Mouse (Mus musculus): ENCODE measurements around the gene Gnb1.
"Not testable (repeated sequence)": the region's sequence is repeated elsewhere in the genome, so short reads cannot be mapped to it uniquely, and the experiment has no call there.

Gene Gnb1

DNA sequence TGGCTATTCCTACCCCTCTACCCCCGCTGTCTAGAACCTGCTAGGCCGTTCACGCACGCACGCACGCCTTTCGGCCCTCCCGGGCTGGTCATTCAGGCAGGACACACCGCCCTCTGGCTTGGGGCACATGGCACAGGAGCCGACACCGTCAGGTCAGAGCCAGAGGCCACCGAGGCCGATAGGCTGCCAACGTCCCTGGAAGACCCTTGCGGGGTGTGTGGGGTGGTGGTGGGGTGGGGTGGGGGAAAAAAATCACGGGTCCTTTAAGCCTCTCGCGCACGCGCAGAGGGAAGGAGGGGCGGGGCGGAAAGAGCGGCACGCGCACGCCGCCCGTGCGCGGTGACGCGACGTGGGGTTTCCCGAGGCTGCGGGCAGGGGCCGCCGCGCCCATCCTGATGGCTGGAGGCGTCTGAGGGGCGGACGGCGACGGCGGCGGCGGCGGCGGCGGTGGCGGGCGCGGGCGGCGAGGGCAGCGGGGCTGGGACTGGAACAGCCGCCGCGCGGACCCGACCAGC lies at the start of gene Gnb1:
Gnb1 (plus strand) TSS at position 372 of the 515 bp plus-strand sequence.
- DNase-seq: peak; percentile 96

DNA sequence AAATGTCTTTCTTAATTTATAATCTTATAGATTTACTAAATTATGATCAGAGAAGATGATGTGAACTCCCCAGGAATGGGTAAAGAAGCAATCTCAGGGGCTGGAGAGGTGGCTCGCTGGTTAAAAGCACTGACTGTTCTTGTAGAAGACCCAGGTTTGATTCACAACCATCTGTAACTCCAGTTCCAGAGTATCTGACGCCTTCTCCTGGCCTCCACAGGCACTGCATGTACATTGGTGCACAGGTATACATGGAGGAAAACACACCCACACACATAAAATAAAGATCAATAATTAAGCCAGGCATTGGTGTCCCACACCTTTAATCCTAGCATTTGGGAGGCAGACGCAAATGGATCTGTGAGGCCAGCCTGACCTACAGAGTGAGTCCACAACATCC lies 48.4 kb upstream of the Gnb1 start:
- no peak for DNase-seq

DNA sequence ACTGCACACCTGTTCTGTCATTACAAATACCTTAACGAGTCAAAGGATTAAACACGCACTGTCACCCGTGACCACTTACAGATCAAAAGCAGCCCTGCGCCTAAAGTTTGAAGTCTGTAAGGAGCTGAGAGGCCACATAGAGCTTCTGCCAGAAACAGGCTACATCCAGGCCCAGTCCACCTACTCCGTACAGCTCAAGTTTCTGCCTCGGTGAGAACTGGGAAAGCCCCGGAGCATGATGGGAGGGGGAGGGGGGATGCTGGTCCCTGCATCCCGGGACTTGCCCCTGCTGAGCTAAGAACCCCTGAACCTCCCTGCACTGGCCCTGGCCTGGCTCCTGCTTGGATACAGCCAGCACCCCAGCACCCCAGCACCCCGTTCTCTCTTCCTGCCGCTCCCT lies 39.6 kb upstream of the Gnb1 start:
- no peak for DNase-seq

DNA sequence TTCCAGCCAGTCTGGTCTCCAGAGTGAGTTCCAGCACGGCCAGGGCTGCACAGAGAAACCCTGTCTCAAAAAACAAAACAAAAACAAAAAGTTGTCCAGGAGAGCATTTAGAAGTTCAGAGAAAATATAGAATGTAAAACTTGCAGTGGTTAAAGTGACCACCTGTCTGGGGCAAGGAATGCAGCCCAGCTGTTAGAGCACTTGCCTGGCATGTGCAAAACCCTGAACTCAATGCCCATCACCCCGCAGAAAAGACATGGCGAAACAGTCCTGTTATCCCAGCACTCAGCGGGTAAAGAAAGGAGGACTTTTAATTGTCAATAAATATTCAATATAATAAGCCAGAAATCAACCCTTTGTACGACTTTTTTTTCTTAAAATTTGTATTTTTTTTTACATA lies 32.6 kb upstream of the Gnb1 start:
- no peak for DNase-seq

DNA sequence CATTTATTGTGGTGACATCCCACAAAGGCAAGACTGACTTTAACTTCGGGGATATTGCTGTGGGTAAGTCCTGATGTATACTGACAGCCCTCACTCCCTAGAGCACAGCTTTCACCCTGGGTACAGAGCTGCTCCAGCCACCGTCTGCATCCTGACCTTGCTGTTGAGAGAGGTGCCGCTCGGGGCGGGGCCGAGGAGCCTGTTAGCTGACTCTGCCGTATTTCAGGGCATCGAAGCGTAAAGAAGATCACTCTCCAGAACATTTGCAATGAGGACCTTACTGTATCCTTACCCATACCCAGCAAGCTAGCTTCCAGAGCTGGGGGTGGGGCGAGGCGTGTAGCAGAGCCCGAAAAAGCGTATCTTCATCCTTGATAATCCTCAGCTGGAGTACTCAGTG lies 28.1 kb upstream of the Gnb1 start:
- DNase-seq: no peak

DNA sequence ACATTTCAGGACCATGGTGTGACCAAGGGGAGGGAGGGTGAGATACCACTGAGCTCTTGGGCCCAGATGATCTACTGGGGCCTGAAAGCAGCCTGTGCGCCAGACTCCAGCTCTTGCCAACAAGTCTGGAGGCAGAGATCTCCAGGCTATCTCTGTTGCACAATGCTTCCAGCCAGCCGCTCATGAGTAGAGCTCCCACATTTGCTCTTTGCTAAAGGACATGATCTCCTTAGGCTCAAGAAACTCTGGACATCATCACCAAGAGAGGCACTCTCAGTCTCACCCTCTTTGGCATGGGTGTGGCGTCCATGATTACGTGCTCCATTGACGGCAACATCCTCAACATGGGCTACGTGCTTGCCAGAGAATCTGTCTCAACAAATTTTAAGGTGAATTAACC lies 27.6 kb upstream of the Gnb1 start:
- no peak for DNase-seq

DNA sequence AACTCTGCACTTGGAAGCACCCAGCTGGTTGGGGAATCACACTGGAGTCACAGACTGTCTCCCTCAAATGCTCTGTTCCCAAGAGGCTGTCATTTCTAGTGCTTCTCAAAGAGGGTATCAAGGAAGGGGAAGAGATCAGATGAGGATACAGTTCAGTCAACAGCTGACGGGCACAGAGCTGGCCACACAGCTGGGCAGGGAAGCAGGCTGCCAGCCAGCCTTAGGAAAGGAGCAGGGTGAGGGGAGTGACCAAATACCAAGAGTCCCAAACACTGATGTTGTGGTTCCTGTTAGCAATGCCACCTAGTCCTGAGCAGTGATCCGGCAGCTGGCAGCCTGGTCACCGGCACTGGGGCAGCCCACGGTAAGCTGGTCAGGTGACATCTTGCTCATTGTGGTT lies 27.1 kb upstream of the Gnb1 start:
- DNase-seq: no peak

DNA sequence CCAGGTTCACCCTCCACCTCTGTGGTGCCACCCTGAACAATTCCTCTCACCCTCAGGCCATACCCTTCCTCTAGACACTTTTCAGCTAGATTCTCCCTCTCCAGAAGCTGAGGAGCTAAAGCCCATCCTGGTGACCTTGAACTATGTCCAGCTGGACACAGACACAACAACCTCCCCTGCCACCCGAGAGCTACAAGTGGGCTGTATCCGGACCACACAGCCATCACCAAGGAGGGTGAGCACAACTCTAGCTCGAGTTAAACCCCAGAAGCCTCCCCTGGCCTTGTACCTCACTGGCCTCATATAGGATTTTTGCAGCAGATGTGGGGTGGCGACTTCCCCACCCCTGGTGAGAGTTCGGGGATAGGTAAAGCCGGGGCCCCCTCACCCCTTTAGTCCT lies 25.6 kb upstream of the Gnb1 start:
- DNase-seq: no peak

DNA sequence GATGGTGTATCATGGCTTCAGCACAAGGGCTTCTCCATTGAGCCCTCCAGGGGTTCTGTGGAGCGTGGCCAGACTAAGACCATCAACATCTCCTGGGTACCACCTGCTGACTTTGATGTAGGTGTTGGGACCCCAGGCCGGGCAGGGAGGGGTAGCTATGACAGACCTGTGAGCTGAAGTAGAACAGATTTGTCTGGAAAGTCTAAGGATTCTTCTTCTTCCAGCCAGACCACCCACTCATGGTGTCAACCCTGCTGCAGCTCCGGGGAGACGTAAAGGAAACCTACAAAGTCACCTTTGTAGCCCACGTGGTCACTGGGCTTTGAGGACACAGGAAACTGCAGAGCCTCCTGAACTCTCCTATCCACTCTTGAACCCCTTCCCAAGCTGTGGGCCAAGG lies 25.1 kb upstream of the Gnb1 start:
- DNase-seq: no peak

DNA sequence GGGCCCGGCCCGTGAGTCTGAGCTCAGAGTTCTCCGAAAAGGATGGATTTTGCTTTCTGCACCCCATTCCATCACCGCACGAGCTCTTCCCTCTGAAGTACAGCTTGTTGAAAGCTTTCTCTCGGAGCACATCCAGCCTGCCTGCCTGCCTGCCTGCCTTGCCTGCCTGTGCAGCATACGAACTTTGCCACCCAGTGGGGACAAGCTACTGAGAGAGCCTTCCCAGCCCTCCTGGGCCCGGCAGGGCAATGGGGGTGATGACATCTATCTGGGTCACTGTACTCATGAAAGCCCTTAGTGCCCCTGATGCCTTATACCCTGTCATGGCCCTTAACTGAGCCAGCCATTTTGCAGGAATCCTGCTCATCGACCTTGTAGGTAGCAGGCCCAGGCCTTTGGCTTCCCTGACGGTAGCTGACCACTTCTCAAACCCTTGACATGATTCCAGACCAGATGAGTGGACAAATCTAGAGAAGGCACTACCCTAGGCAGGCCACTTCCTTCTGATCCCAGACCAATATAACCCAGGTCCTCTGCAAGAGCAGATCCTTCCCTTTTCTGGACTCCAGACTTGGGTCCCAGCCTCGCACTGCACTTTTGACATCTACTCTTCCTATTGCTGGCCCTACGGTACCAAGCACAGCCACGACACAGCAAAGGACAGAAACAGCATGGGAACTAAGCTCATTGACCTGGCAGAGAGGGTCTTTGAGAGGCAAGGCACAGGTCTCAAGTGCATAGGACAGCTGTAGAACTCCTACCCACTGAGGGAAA lies 23.7 kb upstream of the Gnb1 start:
- DNase-seq: no peak

DNA sequence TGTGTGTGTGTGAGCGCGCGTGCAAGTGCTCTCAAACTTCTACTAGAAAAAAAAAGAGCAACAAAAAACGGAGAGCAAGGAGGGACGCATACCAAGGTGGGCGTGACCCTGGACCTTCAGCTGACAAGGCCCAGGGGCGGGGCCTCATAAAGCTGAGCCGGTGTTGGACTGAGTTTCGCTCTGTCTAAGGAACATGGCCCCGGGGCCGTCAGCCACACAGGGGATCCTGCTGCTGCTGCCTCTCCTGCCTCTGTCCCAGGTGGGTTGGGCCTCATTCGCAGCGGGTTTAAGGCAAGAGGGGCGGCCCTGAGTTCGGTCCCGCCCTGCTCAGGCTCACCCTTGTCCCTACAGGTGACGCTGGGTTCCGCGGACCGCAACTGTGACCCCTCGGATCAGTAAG lies 22.2 kb upstream of the Gnb1 start, which contains the start of gene Tmem52:
Tmem52 (plus strand) TSS at position 163 of the 400 bp plus-strand sequence.
- DNase-seq: peak; percentile 70

DNA sequence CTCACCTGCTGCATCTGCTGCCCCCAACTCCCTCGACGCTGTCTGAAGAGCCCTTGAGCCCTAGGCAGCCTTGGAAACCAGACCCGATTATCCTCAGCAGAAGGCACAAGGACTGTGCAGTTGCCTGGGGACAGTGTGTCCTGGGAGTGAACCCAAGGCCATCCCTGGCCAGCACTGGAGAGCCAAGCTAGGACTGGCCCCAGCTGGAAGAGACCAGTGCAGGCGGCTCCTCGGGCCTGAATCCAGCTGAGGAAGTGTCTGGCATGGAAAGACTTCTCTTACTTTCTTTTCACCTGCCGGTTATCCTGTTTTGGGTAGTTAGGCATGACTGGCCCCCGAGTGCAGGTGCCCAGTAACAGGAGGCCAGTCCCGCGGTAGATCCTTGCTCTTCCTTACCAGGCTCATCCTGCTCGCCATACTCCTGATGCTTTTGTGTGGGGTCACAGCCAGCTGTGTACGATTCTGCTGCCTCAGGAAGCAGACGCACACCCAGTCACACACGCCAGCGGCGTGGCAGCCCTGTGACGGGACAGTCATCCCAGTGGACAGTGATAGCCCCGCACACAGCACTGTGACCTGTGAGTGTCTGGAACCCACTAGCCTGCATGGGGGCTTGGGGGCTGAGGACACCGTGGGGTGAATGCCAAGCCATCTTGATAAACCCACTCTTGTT lies 21.4 kb upstream of the Gnb1 start:
- DNase-seq: peak; percentile 59

DNA sequence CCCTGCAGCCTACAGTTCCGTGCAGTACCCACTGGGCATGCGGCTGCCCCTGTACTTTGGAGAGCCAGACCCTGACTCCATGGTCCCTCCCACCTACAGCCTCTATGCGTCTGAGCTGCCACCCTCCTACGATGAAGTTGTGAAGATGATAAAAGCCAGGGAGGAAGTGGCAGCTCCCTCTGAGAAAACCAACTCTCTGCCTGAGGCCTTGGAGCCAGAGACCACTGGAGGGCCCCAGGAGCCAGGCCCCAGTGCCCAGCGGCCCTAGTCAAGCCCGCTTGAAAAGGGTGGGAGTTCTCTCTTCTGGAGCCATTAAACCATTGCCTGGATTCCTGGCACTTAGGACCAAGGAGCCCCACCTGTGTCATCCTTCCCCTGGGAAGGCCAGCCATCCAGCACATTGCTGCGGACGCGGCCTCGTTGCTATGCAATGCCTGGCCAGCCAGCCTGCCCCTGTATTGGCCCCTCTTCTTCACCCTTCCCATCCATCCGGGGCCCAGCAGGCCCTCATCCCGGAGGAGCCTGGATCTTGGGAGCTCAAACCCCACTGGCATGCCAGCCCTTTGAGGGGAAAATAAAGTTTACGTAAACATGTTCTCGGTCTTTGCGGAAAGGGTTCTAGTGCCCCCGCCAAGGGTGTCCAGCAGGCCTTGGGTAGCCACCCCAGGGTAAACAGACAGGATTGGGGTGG lies 20.8 kb upstream of the Gnb1 start:
- no peak for DNase-seq

DNA sequence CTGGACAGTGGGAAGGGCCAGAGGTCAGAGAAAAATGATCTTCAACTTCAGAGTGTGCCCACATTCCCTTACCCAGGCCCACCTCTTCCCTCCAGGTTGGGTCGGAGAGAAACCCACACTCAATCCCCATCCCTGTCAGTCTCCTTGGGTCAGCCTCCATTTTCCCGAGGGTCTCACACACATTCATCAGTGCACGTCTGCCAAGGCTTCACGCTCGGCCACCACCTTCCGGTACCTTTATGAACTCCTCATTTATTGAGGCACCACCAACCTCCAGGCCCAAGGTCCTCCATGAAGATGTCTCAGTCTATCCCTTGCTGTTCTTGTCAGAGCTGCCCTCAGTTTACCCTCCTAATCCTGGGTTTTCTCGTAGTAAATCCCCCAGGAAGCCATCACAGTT lies 20.2 kb upstream of the Gnb1 start:
- no peak for DNase-seq

DNA sequence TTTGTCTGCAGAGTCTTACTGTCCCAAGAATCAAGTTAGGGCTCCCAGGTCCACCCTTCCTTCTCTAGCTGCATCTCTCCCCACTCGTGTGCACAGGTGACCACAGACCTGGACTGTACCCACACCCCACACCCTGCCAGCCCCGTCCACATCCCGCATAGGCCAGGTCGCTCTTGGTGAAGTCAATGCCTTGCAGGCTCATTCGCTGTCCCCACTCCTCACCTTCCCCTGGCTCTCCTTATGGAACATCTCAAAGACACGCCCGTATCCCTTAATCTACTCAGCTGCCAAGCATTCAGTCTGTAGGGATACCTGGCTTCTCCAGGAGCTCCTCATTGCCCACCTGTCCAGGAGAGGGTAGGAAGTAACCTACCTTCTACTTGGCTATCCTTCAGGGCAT lies 19.8 kb upstream of the Gnb1 start:
- no peak for DNase-seq

DNA sequence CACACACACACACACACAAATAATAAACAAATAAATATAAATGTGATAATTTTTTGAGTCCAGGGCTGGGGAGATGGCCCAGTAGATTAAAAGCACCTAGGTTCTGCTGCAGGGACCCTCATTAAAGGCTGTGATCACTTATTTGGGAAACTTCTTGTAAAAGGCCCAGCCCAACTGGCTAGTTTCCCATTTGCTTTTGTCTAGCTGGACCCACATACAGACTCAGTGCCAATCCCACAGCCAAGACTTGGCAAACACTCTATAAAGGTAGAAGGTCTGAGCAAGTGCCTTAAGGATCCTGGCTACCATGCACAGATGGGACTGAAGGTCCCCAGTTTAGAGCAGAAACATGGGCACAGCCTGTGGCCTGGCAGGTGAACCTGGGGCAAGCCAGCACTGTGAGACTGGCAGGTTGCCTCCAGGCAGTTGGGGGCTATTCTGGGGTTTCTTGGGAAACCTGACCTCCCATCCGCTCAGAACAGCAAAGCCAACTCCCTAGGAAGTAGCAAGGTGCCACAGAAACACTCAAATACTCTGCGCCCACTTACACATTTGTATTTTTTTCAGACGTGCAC lies 18.4 kb upstream of the Gnb1 start:
- DNase-seq: no peak

DNA sequence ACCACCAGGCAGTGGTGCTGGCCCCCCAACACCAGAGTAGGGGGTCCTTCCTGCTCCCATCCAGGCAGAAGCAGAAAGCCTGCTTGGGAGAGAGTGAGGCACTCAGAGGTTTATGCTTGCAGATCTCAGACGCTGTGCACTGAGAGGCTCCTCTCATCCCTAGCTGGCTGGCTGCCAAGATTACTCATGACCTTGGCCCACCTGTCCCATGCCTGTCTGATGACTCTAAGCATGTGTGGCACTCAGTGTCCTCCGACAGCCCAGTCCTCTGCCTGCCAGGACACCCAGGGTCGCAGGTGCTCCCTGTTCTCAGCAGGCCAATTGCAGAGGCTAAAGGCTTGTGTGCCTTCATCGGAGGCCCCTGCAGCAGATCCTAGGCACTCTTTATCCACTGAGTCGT lies 17.8 kb upstream of the Gnb1 start:
- DNase-seq: peak; percentile 63

DNA sequence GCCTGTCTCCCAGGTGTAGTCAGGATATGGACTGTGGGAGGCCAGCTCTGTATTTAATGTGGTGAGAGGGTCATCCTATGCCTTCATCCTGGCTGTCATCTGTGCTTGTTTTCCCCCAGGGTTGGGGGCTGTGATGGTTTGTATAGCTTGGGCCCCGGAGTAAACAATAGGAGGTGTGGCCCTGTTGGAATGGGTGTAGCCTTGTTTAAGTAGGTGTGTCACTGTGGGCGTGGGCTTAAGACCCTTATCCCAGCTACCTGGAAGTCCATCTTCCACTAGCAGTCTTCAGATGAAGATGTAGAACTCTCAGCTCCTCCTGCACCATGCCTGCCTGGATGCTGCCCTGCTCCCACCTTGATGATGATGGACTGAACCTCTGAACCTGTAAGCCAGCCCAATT lies 17.4 kb upstream of the Gnb1 start:
- DNase-seq: not testable (repeated sequence)

DNA sequence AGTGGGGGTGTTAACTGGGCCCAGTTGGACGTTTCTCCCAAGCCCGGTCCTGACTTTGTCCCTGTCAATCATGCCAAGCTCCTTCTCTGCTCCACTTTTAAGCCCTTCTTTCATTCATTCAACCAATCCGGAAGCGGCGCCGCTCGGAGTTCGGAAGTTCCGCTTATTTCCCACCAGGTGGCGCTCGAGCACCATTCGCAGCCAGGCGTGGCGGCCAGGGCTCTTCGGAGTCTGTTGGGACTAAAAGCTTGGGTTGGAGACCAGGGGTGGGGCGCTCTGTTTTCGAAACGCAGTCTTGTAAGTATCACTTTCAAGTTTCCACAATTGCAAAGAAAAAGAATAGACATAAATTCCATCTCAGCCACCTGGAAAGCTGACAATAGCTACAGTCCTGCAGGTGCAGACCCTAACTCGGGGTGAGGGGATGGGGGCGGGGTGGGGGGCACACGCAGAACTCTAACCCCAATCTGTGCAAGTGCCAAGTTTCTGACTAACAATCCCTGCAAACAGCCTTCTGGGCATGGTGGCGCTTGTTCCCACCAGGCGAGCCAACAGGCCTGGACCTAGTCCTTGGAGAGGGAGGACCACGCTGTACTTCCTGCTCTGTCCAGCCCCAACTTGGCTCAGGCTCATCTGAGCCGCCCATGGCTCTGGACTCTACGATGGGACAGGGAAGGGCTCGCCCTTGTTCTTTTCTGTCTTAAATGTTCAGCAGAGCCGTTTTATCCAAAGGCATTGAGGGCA lies 9.6 kb upstream of the Gnb1 start:
- DNase-seq: peak; percentile 86

DNA sequence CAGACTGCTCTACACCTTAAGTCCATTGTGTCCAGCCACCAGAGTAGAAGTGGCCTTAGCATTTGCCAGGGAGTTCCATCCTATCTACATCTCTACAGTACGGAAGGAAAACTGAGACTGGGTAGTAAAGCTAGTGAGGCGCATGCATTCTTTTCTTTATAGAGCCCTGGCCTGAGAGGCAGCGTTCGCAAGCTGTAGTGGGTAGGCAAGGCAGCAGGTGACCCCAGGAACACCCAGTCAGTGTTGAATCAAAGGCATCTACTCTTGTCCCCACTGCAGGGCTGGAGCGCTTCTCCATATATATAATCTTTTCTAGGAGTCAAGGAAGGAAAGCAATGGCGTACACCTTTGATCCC lies 9.1 kb upstream of the Gnb1 start:
- DNase-seq: no peak

DNA sequence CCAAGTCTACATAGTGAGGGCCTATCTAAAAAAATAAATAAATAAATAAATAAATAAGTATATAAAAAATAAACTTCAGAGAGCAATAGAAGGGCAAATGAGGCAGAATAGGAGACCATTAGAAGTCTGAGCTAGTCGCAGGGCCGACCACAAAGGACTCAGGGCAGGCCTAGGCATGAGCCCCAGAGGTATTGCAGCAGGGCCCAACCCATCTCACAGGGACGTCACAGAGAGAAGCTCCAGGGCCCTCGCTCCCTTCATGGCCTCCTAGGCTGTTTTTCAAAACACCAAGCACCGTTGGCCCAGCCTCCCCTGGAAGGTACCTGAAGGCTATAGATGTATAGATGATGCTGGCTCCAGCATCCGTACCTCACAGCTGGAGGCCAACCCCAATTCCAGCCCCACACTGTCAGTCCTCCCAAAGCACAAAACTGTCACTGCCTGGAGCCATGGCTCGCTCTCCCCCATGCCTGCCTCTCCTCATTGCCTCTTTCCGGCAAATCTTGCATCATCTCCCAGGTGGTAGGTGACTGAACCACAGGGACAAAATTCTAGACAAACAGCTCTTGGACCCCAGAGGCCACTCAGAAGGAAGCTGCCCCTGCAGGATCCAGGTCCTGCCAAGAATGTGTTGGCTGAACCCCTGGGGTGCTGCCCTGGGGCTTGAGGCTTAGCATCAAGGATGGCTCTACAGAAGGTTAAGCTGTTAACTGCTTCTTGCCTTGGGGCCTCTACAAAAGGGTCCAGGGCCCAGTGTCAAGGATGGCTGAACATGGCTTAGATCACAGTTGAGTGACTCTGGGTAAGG lies 8.2 kb upstream of the Gnb1 start:
- no peak for DNase-seq

DNA sequence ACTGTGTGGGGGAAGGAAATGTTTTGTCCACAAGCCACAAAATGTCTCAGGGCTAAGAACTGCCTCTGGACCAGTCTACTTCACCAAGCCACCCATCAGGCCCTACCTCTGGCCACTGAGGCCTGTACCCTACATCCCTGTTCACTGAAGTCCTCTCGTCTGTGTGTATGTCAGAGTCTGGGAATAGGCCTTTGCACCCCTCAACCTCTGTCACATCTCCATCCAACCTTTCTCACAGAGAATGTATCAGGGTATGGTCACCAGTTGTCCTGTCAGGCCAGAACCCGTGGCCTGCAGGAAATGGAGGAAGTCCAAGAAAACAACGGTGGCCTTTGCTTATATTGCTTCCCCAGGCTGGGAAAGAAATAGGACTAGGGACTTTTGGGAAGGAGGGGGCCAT lies 5.6 kb upstream of the Gnb1 start:
- no peak for DNase-seq

All from kidney, postnatal 14 days (tissue).